Mouse (Mus musculus) heart, adult 8-10 months (tissue): ENCODE data around the gene Hist1h3e. TPM values are rescaled to one million over a fixed set of nuclear protein-coding genes. Genes with fewer than 3 reads are reported as not detected.
"Not testable (repeated sequence)": the region's sequence is repeated elsewhere in the genome, so short reads cannot be mapped to it uniquely, and the experiment has no call there.

Experiments used
- DNase-seq: peaks from one replicate; pipeline ENCODE4 v3.0.0; 2022; ENCODE audit warnings: low spot score
- total RNA-seq, 4 experiments: library from RNA; stranded (reverse); gene quantifications; 2 replicates each; pipeline ENCODE4 v1.2.4; 2022

The Hist1h3e gene
- total RNA-seq, result 10 to 100 TPM; 13.1 to 17.7 (median 13.5) TPM

GRCm38 (mm10) chr13:23561883-23562659, at the start of gene Hist1h3e:
TSS of gene Hist1h3e (minus strand) at chr13:23562369.
- peak; percentile 95 for DNase-seq

- no peak for DNase-seq
Measured at GRCm38 (mm10) chr13:23611638-23612037, 49.5 kb upstream of the Hist1h3e start.

GRCm38 (mm10) chr13:23610393-23610792, 48.2 kb upstream of the Hist1h3e start:
- no peak for DNase-seq

GRCm38 (mm10) chr13:23609844-23610243, 47.7 kb upstream of the Hist1h3e start:
- DNase-seq, result no peak

GRCm38 (mm10) chr13:23609209-23609608, 47.0 kb upstream of the Hist1h3e start:
- DNase-seq, result no peak

- no peak for DNase-seq
Measured at GRCm38 (mm10) chr13:23605052-23605451, 42.9 kb upstream of the Hist1h3e start.

- no peak for DNase-seq
Measured at GRCm38 (mm10) chr13:23604452-23604851, 42.3 kb upstream of the Hist1h3e start.

GRCm38 (mm10) chr13:23603182-23603699, 41.1 kb upstream of the Hist1h3e start:
- no peak for DNase-seq

- peak; percentile 79 for DNase-seq
Measured at GRCm38 (mm10) chr13:23597957-23598356, 35.8 kb upstream of the Hist1h3e start.

GRCm38 (mm10) chr13:23595622-23596372, 33.6 kb upstream of the Hist1h3e start:
- no peak for DNase-seq

- DNase-seq, result no peak
Measured at GRCm38 (mm10) chr13:23595185-23595584, 33.0 kb upstream of the Hist1h3e start.

GRCm38 (mm10) chr13:23593051-23593770, 31.0 kb upstream of the Hist1h3e start:
- no peak for DNase-seq

GRCm38 (mm10) chr13:23592614-23593013, 30.4 kb upstream of the Hist1h3e start:
- DNase-seq, result no peak

- DNase-seq, result not testable (repeated sequence)
Measured at GRCm38 (mm10) chr13:23591886-23592285, 29.7 kb upstream of the Hist1h3e start.

GRCm38 (mm10) chr13:23591206-23591605, 29.0 kb upstream of the Hist1h3e start:
- DNase-seq, result no peak

- no peak for DNase-seq
Measured at GRCm38 (mm10) chr13:23586940-23587225, 24.7 kb upstream of the Hist1h3e start.

- DNase-seq, result no peak
Measured at GRCm38 (mm10) chr13:23586099-23586939, 24.1 kb upstream of the Hist1h3e start.

- DNase-seq, result peak; percentile 94
Measured at GRCm38 (mm10) chr13:23585442-23586098, 23.4 kb upstream of the Hist1h3e start.

- DNase-seq, result peak; percentile 79
Measured at GRCm38 (mm10) chr13:23585029-23585441, 22.9 kb upstream of the Hist1h3e start.

- DNase-seq, result no peak
Measured at GRCm38 (mm10) chr13:23584331-23584730, 22.2 kb upstream of the Hist1h3e start.
